Mouse (Mus musculus) c-Kit-positive CD71-negative TER-119-negative erythroid progenitor cells, embryonic 14.5 days (primary cell): Measurements from ENCODE around the gene Slc6a16.
A peak's percentile ranks its signal among the peaks of the same experiment; 100 is the strongest.

Experiments
- DNase-seq: peaks from one replicate; pipeline ENCODE4 v3.0.0-alpha.2; 2013; ENCODE audit warnings: low read depth

Slc6a16 gene

GRCm38 (mm10) chr7:45240633-45241388 lies at the start of gene Slc6a16:
TSS of gene Slc6a16 (plus strand) at chr7:45241085.
- no peak for DNase-seq

- DNase-seq, result no peak
Observed at GRCm38 (mm10) chr7:45191161-45191560, 49.7 kb upstream of the Slc6a16 start.

GRCm38 (mm10) chr7:45191803-45192363 lies 49.0 kb upstream of the Slc6a16 start:
- no peak for DNase-seq

DNA sequence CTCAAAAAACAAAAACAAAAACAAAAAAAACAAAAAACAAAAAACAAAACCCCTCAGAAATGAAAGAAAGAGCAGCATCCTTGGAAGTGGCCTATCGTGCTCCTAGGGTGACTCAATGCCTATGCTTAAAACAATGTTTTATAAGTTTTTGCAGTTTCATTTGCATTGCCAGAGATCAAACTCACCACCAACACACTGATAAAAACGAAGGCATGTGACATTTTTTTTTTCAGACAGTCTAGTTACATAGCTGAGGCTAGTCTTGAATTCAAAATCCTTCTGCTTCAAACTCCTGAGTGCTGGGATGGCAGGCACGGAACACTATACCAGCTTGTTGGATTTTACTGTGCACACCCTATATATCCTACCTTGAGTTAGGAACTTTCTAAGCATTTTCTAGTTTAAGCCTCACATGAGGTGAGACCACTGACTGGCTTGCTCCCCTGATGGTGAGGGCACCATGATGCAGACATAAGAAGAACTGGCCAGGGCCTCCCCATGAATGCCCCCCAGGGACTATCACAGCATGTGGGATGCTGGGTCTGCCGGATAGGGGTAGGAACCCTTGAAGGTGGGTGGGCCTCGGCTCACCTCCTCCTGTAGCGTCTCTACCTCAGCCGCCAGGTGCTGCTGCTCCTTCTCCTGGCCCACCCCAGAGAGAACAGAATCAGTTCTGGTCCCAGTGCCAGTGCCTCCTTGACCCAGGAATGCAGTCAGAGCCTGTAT lies 48.1 kb upstream of the Slc6a16 start:
- DNase-seq, result no peak

DNA sequence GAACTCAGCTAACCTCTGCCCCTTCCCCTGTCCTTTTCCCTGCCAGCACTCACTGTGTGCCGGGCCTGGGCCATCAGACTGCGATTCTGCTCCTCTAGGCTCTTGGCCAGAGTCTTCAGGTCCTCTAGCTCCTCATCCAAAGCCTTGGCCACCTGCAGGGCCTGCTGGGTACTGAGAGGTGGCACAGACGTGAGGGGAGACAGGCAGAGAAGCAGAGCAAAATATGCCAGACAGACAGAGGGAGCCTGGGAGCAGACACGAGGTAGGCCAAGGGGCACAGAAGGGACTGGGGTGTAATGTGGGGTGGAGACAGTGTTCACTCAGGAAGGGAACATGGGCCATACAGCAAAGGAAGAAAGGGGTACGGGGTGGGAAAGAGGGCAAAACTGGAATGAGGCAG lies 47.5 kb upstream of the Slc6a16 start:
- no peak for DNase-seq

- DNase-seq, result no peak
Observed at GRCm38 (mm10) chr7:45193871-45194785, 46.8 kb upstream of the Slc6a16 start.

DNA sequence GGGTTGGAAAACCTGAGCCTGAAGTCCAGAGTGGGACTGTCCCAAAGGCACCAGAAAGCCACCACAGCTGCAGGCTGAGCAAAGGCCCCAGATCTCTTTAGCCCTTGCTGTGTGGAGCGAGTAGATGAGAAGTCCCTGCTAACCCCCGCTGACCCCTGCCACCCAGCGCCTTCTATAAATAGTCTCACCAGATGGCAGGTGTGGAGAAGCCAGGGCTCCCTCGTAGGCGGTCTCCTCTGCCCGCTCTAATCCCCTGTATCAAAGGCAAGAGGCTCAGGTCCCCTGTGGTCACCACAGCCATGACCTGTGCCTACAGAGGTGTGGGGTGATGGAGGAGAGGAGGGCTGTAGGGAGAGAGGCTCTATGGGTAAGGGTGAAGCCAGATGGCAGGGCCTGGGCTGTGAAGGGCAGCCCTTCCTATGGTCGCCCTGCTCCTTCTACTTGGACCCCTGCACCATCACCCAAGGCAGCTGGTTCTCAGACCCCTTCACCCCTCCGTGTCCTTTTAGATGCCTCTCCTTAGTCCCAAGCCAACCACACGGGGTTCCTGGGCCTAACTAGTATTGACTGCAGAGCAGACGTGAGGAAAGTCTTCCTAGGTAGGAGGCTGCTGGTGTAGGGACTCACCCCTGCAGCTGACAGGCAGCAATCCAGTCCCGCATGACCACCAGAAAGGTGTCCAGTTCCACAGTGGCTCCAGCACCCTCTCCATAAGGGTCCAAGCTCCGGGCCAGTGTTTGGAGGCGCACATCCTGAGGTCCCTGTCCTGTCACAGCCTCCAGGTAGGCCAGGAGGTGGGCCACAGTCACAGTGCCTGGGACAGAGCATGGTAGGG lies 45.3 kb upstream of the Slc6a16 start:
- no peak for DNase-seq

DNA sequence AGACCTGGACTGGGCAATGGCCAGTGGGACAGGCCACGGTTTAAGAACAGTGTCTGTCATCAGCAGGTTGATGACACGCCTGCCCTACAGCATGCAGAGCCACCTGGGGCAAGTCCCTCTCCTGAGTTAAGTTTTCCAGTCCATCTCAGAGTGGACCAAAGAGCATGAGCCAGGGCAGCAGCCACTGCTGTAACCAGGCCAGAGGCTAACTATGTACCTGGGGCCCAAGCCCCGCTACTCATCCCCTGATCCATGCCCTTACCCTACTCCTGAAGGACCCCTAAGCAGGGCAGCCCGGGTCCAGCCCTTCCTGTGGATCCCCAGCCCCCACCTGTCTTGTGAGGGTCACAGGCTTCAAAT lies 44.7 kb upstream of the Slc6a16 start:
- DNase-seq, result no peak

DNA sequence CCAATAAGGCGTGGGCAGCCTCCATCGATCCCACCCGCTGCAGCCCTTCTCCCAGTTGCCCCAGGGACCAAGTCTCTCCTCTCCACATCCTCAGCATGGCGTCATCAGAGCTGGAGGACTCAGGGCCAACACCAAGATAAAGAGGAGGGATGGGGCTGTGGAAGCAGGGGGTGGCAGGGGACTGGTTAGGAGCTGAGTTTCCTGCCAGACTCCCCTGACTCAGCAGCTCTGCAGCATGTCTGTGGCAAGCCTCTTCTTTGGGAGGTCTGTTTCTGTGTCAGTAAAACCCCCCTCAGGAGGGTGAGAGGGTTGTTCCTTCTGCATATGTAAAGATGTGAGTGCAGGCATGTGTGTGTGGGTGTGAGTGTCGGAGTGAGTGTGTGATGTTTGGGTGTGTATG lies 43.9 kb upstream of the Slc6a16 start:
- DNase-seq, result no peak

DNA sequence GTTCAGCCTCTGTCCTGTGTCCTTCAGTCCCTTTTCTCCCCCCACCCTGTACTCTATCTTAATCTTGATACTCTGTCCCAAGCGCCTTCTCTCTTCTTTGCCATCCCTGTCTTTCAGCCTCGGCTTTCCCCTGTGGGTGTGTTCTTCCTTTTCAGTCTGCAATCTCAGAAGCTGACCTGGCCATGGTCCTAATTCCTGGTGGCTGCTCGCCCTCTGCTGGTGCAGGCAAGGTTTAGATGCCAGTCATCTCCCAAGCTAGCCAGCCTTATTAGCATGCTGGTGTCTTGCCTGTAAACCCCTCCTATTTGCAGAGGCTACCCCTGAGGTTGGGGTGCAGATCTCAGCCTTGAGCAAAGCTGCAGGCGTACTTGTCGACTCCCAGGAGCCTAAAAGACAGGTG lies 42.5 kb upstream of the Slc6a16 start:
- no peak for DNase-seq

- DNase-seq, result no peak
Observed at GRCm38 (mm10) chr7:45198961-45199360, 41.9 kb upstream of the Slc6a16 start.

GRCm38 (mm10) chr7:45202654-45203053 lies 38.2 kb upstream of the Slc6a16 start:
- DNase-seq, result no peak

- peak; percentile 96 for DNase-seq
Observed at GRCm38 (mm10) chr7:45204380-45205143, 36.3 kb upstream of the Slc6a16 start, which contains the start of gene Ccdc155. TSS of gene Ccdc155 (minus strand) at chr7:45204892.

GRCm38 (mm10) chr7:45208260-45208659 lies 32.6 kb upstream of the Slc6a16 start:
- no peak for DNase-seq

- no peak for DNase-seq
Observed at GRCm38 (mm10) chr7:45211070-45211469, 29.8 kb upstream of the Slc6a16 start.

GRCm38 (mm10) chr7:45211851-45212251 lies 29.0 kb upstream of the Slc6a16 start, which contains the start of gene Dkkl1:
TSS of gene Dkkl1 (minus strand) at chr7:45212147.
- peak; percentile 57 for DNase-seq

DNA sequence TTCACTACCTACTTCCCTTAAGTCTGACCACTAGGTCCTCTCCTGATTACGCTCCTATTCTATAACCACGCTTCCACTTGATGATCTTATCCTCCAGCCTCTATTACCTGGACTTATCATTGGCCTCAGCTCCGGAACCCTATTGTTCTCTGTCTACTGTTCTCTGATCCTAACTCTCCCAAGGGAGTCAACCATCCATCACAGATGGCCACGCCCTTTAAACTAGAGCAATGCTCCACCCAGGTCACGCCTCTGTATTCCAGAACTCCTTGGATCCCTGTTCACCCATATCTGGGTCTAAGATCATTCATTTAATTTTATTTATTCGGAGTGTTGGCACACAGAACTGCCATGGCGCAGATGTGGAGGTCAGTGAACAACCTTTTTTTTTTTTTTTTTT lies 28.5 kb upstream of the Slc6a16 start:
- DNase-seq, result no peak

DNA sequence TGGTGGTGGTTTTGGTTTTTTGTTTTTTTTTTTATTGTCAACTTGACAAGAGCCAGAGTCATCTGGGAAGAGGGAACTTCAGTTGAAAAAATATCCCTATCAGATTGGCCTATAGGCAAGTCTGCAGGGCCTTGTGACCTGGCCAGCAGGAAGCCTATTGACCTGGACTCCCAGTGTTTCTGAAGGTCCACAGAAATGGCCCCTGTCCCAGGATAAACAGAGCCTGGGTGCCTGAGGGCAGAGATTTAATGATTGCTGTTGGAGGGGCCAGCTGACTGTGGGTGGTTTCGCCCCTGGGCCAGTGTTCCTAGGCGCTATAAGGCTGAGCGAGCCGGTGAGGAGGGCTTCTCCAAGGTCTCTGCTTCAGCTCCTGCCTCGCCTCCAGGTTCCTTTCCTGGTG lies 27.2 kb upstream of the Slc6a16 start:
- no peak for DNase-seq

- no peak for DNase-seq
Observed at GRCm38 (mm10) chr7:45215673-45216441, 25.0 kb upstream of the Slc6a16 start, which contains the start of gene Tead2. TSS of gene Tead2 (plus strand) at chr7:45215753.
